Mouse (Mus musculus): ENCODE measurements at regions not wholly inside any gene's neighbourhood (a gene's known extent, or its start where the extent isn't known, plus 50 kb on each side); places are given as distances from the start of the nearest gene placed in this dataset.

GRCm38 (mm10) chr10:21806716-21807115 is 75.3 kb upstream of the Sgk1 start:
- Histone ChIP-seq H3K36me3 (no peaks in the 10 kb centered on the region), H3K9me3 (replicated peaks) (no peaks in the 10 kb centered on the region), H3K4me1 (no peaks in the 10 kb centered on the region), H3K27ac (replicated peaks) (no peak overlapping the region), H3K4me2 (no peak overlapping the region), H3K27me3 (replicated peaks) (no peaks in the 10 kb centered on the region), H3K9ac (replicated peaks) (no peak overlapping the region), H3K4me3 (replicated peaks) (no peak overlapping the region)
- ATAC-seq (ENCODE audit: low FRiP score), result no peak
- 97% methylated on average over 4 of the region's 4 CpGs for WGBS

GRCm38 (mm10) chr10:21819686-21820085 is 62.3 kb upstream of the Sgk1 start:
- ATAC-seq (ENCODE audit: low FRiP score), result no peak
- Histone ChIP-seq H3K27ac (replicated peaks) (no peak overlapping the region), H3K4me2 (no peak overlapping the region), H3K9ac (replicated peaks) (no peak overlapping the region), H3K27me3 (replicated peaks) (no peaks in the 10 kb centered on the region), H3K4me3 (replicated peaks) (no peak overlapping the region), H3K36me3 (no peaks in the 10 kb centered on the region), H3K9me3 (replicated peaks) (no peaks in the 10 kb centered on the region), H3K4me1 (peaks cover 6% of the 10 kb centered on the region)
- 79% methylated on average over 3 of the region's 3 CpGs for WGBS

GRCm38 (mm10) chr10:21821421-21821820 is 60.6 kb upstream of the Sgk1 start:
- WGBS, result 71% methylated on average over 5 of the region's 5 CpGs
- H3K4me3 ChIP-seq (replicated peaks), result no peak overlapping the region
- H3K4me2 ChIP-seq, result no peak overlapping the region
- H3K4me1 ChIP-seq, result peaks cover 12% of the 10 kb centered on the region
- H3K36me3 ChIP-seq, result no peaks in the 10 kb centered on the region
- H3K27ac ChIP-seq (replicated peaks), result no peak overlapping the region
- ATAC-seq (ENCODE audit: low FRiP score), result no peak
- no peaks in the 10 kb centered on the region for H3K27me3 ChIP-seq (replicated peaks)
- no peaks in the 10 kb centered on the region for H3K9me3 ChIP-seq (replicated peaks)
- H3K9ac ChIP-seq (replicated peaks), result no peak overlapping the region

GRCm38 (mm10) chr10:21824418-21825025 is 57.5 kb upstream of the Sgk1 start:
- Histone ChIP-seq H3K9ac (replicated peaks) (no peak overlapping the region), H3K4me1 (peaks cover 16% of the 10 kb centered on the region), H3K4me2 (no peak overlapping the region), H3K27me3 (replicated peaks) (no peaks in the 10 kb centered on the region), H3K9me3 (replicated peaks) (no peaks in the 10 kb centered on the region), H3K36me3 (no peaks in the 10 kb centered on the region), H3K27ac (replicated peaks) (0 out of 2 replicates have a peak overlapping the region, but pooled peaks have one; percentile 13), H3K4me3 (replicated peaks) (no peak overlapping the region)
- WGBS, result 28% methylated on average over 12 of the region's 12 CpGs
- peak; percentile 14; the same call in 1 of the 2 replicates for ATAC-seq (ENCODE audit: low FRiP score)

GRCm38 (mm10) chr10:21826793-21827504 is 55.0 kb upstream of the Sgk1 start:
- 48% methylated on average over 5 of the region's 5 CpGs for WGBS
- ATAC-seq (ENCODE audit: low FRiP score), result no peak
- no peak overlapping the region for H3K27ac ChIP-seq (replicated peaks)
- no peak overlapping the region for H3K4me2 ChIP-seq
- H3K27me3 ChIP-seq (replicated peaks), result no peaks in the 10 kb centered on the region
- no peak overlapping the region for H3K4me3 ChIP-seq (replicated peaks)
- H3K36me3 ChIP-seq, result no peaks in the 10 kb centered on the region
- peaks cover 16% of the 10 kb centered on the region for H3K4me1 ChIP-seq
- no peaks in the 10 kb centered on the region for H3K9me3 ChIP-seq (replicated peaks)
- H3K9ac ChIP-seq (replicated peaks), result no peak overlapping the region

GRCm38 (mm10) chr10:21827505-21827844 is 54.5 kb upstream of the Sgk1 start:
- Histone ChIP-seq H3K36me3 (no peaks in the 10 kb centered on the region), H3K4me2 (no peak overlapping the region), H3K9me3 (replicated peaks) (no peaks in the 10 kb centered on the region), H3K27me3 (replicated peaks) (no peaks in the 10 kb centered on the region), H3K9ac (replicated peaks) (no peak overlapping the region), H3K27ac (replicated peaks) (no peak overlapping the region), H3K4me1 (peaks cover 16% of the 10 kb centered on the region), H3K4me3 (replicated peaks) (no peak overlapping the region)
- no peak for ATAC-seq (ENCODE audit: low FRiP score)
- WGBS, result 78% methylated on average over 3 of the region's 3 CpGs

GRCm38 (mm10) chr10:21828432-21829061 is 53.4 kb upstream of the Sgk1 start:
- H3K4me3 ChIP-seq (replicated peaks), result no peak overlapping the region
- no peak overlapping the region for H3K27ac ChIP-seq (replicated peaks)
- no peak for ATAC-seq (ENCODE audit: low FRiP score)

GRCm38 (mm10) chr10:21829062-21829731 is 52.8 kb upstream of the Sgk1 start:
- no peaks in the 10 kb centered on the region for H3K27me3 ChIP-seq (replicated peaks)
- no peak overlapping the region for H3K9ac ChIP-seq (replicated peaks)
- no peak overlapping the region for H3K4me3 ChIP-seq (replicated peaks)
- H3K4me2 ChIP-seq, result no peak overlapping the region
- peaks cover 15% of the 10 kb centered on the region for H3K4me1 ChIP-seq
- no peaks in the 10 kb centered on the region for H3K9me3 ChIP-seq (replicated peaks)
- no peak for ATAC-seq (ENCODE audit: low FRiP score)
- no peak overlapping the region for H3K27ac ChIP-seq (replicated peaks)
- no peaks in the 10 kb centered on the region for H3K36me3 ChIP-seq
- WGBS, result 32% methylated on average over 11 of the region's 11 CpGs

More at GRCm38 (mm10) chr10:21828432-21829061, 53.4 kb upstream of the Sgk1 start:
- Histone ChIP-seq H3K9ac (replicated peaks) (no peak overlapping the region), H3K36me3 (no peaks in the 10 kb centered on the region), H3K4me1 (peaks cover 16% of the 10 kb centered on the region), H3K4me2 (no peak overlapping the region), H3K9me3 (replicated peaks) (no peaks in the 10 kb centered on the region), H3K27me3 (replicated peaks) (no peaks in the 10 kb centered on the region)
- WGBS, result 65% methylated on average over 9 of the region's 9 CpGs

GRCm38 (mm10) chr10:21831002-21831696 is 50.8 kb upstream of the Sgk1 start:
- H3K9me3 ChIP-seq (replicated peaks), result no peaks in the 10 kb centered on the region
- no peaks in the 10 kb centered on the region for H3K27me3 ChIP-seq (replicated peaks)
- peaks cover 7% of the 10 kb centered on the region; the same call in 1 of the 2 replicates for H3K4me1 ChIP-seq
- no peaks in the 10 kb centered on the region for H3K36me3 ChIP-seq
- ATAC-seq (ENCODE audit: low FRiP score), result no peak
- no peak overlapping the region for H3K9ac ChIP-seq (replicated peaks)
- H3K4me3 ChIP-seq (replicated peaks), result no peak overlapping the region
- 88% methylated on average over 6 of the region's 6 CpGs for WGBS
- no peak overlapping the region for H3K27ac ChIP-seq (replicated peaks)
- no peak overlapping the region for H3K4me2 ChIP-seq
